Mouse (Mus musculus) forebrain, embryonic 14.5 days (tissue): ENCODE measurements at regions not wholly inside any gene's neighbourhood (a gene's known extent, or its start where the extent isn't known, plus 50 kb on each side); places are given as distances from the start of the nearest gene placed in this dataset.

Experiments
- ATAC-seq: fragments of 200-750 bp; cut with Nextera tagmentation; 2 replicates; pipeline ENCODE4 v1.8.0; 2017; ENCODE audit warnings: mild to moderate bottlenecking, moderate library complexity
- DNase-seq: peaks from one replicate; pipeline ENCODE4 v3.0.0-alpha.2; 2015; ENCODE audit warnings: low spot score
- H3K27ac ChIP-seq: fragments of 300-500 bp; sonication (generic); 2 replicates; pipeline ENCODE4 v1.5.1; 2014; ENCODE audit warnings: low read depth, mild to moderate bottlenecking, control low read depth, low read length, moderate library complexity
- H3K27me3 ChIP-seq: fragments of 300-500 bp; sonication (generic); replicated peaks from 2 replicates; pipeline ENCODE4 v1.6.1; 2014; ENCODE audit warnings: low read length, control low read depth, mixed read lengths; ENCODE audit not compliant: control insufficient read depth, insufficient read depth
- H3K36me3 ChIP-seq: fragments of 300-500 bp; sonication (generic); 2 replicates; pipeline ENCODE4 v1.6.1; 2014; ENCODE audit warnings: low read length, control low read depth; ENCODE audit not compliant: control insufficient read depth, insufficient read depth
- H3K4me1 ChIP-seq: fragments of 300-500 bp; sonication (generic); 2 replicates; pipeline ENCODE4 v1.6.1; 2014; ENCODE audit warnings: antibody characterized with exemption, low read length, control low read depth; ENCODE audit not compliant: control insufficient read depth, insufficient read depth
- H3K4me2 ChIP-seq: fragments of 300-500 bp; sonication (generic); 2 replicates; pipeline ENCODE4 v1.6.1; 2014; ENCODE audit warnings: mild to moderate bottlenecking, control low read depth, low read length
- H3K4me3 ChIP-seq: fragments of 300-500 bp; sonication (generic); 2 replicates; pipeline ENCODE4 v1.5.1; 2014; ENCODE audit warnings: low read depth, low read length, control low read depth
- H3K9ac ChIP-seq: fragments of 300-500 bp; sonication (generic); 2 replicates; pipeline ENCODE4 v1.6.1; 2014; ENCODE audit warnings: mild to moderate bottlenecking, low read length, control low read depth, moderate library complexity
- H3K9me3 ChIP-seq: fragments of 300-500 bp; sonication (generic); replicated peaks from 2 replicates; pipeline ENCODE4 v1.6.1; 2016; ENCODE audit warnings: low read length, control low read depth, mixed read lengths; ENCODE audit not compliant: control insufficient read depth
- WGBS: fragments of 180-500 bp; shearing (Covaris S2); extraction: QIAGEN DNeasy Blood & Tissue Kit; methylation state at CpG from one replicate; pipeline ENCODE4 v1.1.7; 2014; 5-methylcytosine and 5-hydroxymethylcytosine counted together

DNA sequence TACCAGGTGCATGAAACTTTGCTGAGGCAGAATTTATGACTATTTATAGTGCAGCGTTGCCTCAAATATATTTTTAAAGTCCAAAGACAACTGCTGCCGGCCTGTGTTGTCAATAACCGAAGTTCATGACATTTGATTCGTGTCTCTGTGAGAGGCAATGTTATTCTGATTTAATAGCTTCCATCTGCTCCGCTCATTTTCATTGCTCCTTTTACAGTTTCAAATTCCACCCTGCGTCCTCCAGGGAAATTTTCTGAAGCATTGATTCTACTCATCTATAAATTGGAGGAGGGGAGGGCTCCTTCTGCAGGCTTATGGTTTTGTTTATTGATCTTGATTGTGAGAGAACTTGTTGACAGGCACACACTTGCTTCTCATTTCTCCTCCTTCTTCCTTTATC lies 936.2 kb upstream of the Pou3f3 start:
- no peak overlapping the region for H3K9ac ChIP-seq
- DNase-seq: no peak
- H3K4me1 ChIP-seq: no peaks in the 10 kb centered on the region
- no peaks in the 10 kb centered on the region for H3K9me3 ChIP-seq
- no peak overlapping the region for H3K4me3 ChIP-seq
- H3K27ac ChIP-seq: no peak overlapping the region
- no peaks in the 10 kb centered on the region for H3K27me3 ChIP-seq
- no peak for ATAC-seq
- 83% methylated on average over 6 of the region's 6 CpGs for WGBS
- no peak overlapping the region for H3K4me2 ChIP-seq
- H3K36me3 ChIP-seq: no peaks in the 10 kb centered on the region
